Mouse (Mus musculus) cerebellum, adult 9-11 months (tissue): ENCODE data around the gene Pum1.

Source experiments
- DNase-seq: peaks from one replicate; pipeline ENCODE4 v3.0.0; 2022

Pum1 gene

GRCm38 (mm10) chr4:130793180-130793501, 130.0 kb downstream of the Pum1 start:
- DNase-seq, result no peak

DNA sequence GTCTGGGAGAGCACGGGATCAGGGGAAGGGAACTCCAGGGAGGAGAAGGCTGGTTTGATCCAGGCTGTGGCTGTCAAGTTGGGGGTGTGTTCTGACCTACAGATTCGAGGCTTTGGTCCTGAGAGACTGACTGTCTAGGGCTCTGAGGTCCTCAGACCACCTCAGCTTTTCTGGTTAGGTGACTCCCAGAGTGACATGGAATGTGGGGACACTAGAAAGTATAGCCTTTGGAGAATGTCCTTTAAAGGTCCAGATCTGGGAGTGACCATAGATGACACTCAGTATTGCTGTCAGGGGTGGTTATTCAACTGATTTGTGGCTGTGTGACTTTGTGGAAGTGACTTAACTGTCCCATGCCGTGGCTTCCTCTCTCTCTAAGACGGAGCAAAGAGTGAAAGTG, 131.7 kb downstream of the Pum1 start:
- DNase-seq, result peak; percentile 15

GRCm38 (mm10) chr4:130795970-130796369, 132.8 kb downstream of the Pum1 start:
- DNase-seq, result no peak

- peak; percentile 48 for DNase-seq
Measured at GRCm38 (mm10) chr4:130797201-130798051, 134.3 kb downstream of the Pum1 start.

GRCm38 (mm10) chr4:130798416-130798815, 135.3 kb downstream of the Pum1 start:
- peak; percentile 36 for DNase-seq

DNA sequence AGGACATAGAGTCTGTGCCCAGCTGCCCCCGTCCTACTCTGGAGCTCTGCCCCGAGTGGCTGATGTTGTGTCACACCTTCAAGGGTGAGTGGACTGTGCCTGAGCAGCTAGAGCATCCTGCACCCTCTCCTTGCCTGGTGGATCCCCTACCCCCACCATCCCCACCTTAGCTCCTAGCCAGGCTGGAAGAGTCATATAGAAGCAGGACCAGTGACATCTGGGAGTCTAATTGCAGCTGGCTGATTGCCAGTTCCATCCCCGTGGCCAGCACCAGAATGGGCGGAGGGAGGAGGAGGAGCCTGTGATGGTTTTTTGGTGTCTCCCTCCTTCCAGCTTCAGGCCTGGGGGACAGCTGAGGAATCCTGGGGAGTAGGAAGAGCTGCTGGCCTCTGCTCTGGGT, 136.0 kb downstream of the Pum1 start:
- peak; percentile 74 for DNase-seq

DNA sequence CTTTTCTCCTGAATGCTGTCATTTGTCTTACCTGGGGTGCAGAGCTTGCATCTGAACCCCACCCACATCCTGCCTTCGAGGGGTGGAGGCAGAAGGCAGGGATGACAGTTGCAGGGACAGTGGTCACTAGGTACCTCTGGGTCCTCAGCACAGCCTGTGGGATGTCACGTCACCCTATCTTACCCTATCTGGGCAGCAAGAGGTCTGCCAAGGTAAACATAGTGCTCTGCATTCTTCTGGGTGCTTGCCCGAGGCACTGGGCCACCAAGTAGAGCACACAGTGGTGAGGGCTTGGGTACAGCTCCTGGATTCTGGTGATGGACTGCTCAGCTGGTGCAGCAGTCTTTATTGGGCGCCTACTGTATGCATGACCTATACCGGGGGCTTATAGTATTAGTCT, 136.5 kb downstream of the Pum1 start:
- DNase-seq, result peak; percentile 42

GRCm38 (mm10) chr4:130800147-130800546, 137.0 kb downstream of the Pum1 start:
- DNase-seq, result no peak

GRCm38 (mm10) chr4:130801198-130801597, 138.1 kb downstream of the Pum1 start:
- DNase-seq, result no peak

GRCm38 (mm10) chr4:130801624-130802329, 138.7 kb downstream of the Pum1 start:
- DNase-seq, result no peak

GRCm38 (mm10) chr4:130803591-130803990, 140.5 kb downstream of the Pum1 start:
- peak; percentile 39 for DNase-seq

- DNase-seq, result peak; percentile 70
Measured at GRCm38 (mm10) chr4:130804292-130804691, 141.2 kb downstream of the Pum1 start.

DNA sequence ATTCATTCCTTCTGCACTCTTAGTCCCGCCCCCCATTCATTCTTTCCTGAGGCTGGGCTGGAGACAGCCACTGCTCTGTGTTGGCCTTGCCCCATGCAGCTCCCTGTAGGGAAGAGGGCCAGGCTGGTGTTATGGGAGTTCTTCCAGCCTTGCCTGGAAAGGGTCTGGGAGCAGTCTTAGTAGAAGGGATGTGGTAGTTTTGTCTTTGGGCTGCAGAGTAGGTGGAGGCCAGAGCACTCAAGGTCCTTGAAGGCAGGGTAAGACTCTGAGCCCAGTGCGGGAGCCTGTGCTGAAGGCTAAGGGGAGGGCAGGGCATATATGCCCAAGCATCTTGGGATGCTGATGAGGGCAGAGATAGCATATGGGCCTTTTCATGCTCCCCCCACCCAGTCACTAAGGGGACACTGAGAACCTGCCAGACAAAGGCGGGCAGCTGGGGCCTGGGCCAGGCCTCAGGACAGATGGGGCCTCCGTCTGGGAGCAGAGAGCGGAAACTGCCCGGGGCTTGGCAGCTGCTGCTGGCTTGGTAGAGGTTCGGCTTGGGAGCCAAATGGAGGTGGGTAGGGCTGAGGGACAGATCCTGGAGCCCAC, 141.7 kb downstream of the Pum1 start:
- peak; percentile 96 for DNase-seq

GRCm38 (mm10) chr4:130805746-130806145, 142.6 kb downstream of the Pum1 start:
- DNase-seq, result peak; percentile 67

GRCm38 (mm10) chr4:130806746-130807145, 143.6 kb downstream of the Pum1 start:
- DNase-seq, result peak; percentile 66

DNA sequence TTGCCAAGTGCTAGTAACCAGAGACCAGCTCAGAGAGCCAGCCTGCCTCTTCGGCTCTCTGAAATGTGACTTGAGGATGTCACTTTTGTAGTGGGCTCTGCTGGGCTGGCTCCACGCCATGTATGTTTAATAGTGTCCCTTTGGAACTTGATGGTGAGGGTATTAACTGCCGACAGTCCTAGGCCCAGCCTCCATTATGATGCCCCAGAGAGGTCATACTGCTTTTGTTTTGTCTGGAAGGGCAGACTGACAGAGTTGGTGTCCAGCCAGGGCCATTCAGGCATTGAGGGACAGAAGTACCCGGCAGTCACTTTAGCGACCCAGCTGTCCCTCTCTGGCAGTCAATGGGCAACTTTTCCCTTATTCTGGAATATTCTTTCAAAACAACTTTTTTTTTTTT, 146.7 kb downstream of the Pum1 start:
- peak; percentile 63 for DNase-seq

DNA sequence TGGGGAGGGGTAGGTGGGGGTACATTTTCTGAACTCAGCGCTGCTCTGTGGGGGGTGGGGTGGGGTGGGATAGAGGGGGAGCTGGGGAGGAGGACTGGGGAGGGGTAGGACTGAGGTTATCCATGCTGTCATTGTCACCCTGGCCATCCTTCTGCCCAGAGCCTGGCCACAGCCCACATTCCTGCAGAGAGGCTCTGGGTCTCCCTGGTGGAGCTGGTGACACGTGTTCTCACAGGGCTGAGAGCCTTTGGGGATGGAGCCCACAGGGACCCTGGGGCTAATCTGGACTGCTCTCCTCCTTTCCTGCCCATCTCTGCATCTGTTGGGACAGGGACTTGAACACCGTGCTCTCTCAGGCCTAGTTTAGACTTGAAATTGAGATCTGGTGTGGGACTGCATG, 147.7 kb downstream of the Pum1 start:
- DNase-seq, result peak; percentile 54

DNA sequence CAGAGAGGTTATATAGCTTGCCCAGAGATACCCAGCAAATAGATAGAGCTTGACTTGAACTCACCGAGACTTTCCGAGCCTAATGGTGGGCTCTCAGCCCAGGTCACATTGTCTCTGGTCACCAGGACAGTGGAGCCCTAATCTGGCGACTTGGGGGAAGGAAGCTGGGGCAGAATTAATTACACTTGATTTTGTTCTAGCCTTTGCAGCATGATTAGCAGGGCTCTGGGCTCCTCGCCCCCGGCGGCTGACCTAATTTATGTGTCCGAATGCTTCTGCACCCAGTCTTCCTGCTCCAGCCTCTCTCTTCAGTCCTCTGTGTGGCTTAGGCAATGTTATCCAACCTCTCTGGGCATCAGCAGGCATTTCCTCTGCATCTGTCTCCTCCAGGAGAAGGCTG, 148.3 kb downstream of the Pum1 start:
- DNase-seq, result peak; percentile 46

DNA sequence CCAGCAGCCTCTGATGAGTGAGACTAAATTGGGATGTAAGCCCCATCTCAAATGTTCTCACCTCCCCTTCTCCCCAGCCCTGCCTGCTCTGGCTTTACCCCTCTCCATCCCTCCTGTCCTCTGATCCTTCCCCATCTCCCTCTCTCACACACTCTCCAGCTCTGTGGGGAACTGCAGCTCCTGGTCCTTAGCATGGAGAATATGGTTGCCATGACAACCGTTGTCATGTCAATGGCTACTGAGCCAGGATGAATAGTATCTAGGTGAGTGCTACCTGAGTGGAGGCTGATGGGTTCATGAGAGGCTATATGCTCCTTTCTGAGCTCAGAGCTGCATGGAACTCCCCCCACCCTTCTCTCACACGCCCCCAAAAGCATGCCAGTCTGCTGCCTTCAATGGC, 150.8 kb downstream of the Pum1 start:
- DNase-seq, result peak; percentile 53

- peak; percentile 21 for DNase-seq
Measured at GRCm38 (mm10) chr4:130814742-130815330, 151.7 kb downstream of the Pum1 start.

- peak; percentile 37 for DNase-seq
Measured at GRCm38 (mm10) chr4:130815860-130816259, 152.7 kb downstream of the Pum1 start.

DNA sequence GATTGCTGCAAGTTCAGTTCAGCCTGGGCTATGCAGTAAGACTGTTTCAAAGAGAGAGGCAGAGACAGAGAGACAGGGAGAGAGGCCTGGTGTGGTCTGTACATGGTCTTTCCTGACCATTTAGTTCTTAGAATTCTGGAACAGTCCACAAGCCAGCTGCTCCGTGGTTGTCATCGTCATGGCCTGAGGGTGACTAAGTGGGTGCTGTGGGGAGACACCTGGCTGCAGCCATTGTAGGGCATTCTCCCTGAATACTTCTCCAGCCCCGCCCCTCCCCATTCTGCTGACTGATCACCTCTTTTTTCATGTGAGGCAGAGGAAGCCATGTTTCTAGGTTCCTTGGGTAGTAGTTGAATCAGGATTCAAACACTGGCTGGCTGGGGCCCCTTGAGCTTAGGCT, 156.7 kb downstream of the Pum1 start:
- DNase-seq, result no peak

- DNase-seq, result no peak
Measured at GRCm38 (mm10) chr4:130820594-130821255, 157.6 kb downstream of the Pum1 start.
